Mouse (Mus musculus) CH12.LX (cell line): Measurements from ENCODE around the gene Fry. TPM values are rescaled to one million over a fixed set of nuclear protein-coding genes. Genes with fewer than 3 reads are reported as not detected.

Source experiments
- DNase-seq: peaks from one replicate; pipeline ENCODE4 v3.0.0-alpha.2; 2013; ENCODE audit errors: extremely low read depth
- H3K27ac ChIP-seq: 2 replicates; pipeline ENCODE4 v1.5.1; 2012; ENCODE audit warnings: low read depth, mild to moderate bottlenecking, control low read depth, moderate library complexity; ENCODE audit not compliant: insufficient read depth
- H3K27me3 ChIP-seq: replicated peaks from 2 replicates; pipeline ENCODE3; 2012; ENCODE audit warnings: inconsistent platforms
- H3K36me3 ChIP-seq, 2 experiments: replicated peaks in 1 of 2; 2 replicates each; pipeline versions ENCODE3 to v1.6.1; 2012; ENCODE audit warnings: inconsistent platforms in 1 of 2, low read length in 1 of 2, mild to moderate bottlenecking in 1 of 2, mixed read lengths in 1 of 2, moderate library complexity in 1 of 2; ENCODE audit not compliant: control insufficient read depth in 1 of 2, insufficient read depth in 1 of 2
- H3K4me1 ChIP-seq, 2 experiments: 2 replicates each; pipeline ENCODE4 v1.6.1; 2012; ENCODE audit warnings: inconsistent platforms in 1 of 2, moderate library complexity in 1 of 2; ENCODE audit not compliant: insufficient read depth in 2 of 2, control insufficient read depth in 1 of 2
- H3K4me2 ChIP-seq: 2 replicates; pipeline ENCODE4 v1.6.1; 2012; ENCODE audit warnings: low read depth, mild to moderate bottlenecking, control low read depth; ENCODE audit not compliant: poor library complexity, insufficient read depth, severe bottlenecking
- H3K4me3 ChIP-seq, 3 experiments: fragments of 150-350 bp in 1 of 3; sonication (generic) in 1 of 3; replicated peaks in 1 of 3; 2 replicates each; pipeline versions ENCODE3 to v1.5.1; 2011 to 2012; ENCODE audit warnings: low read depth in 2 of 3, low read length in 2 of 3, mild to moderate bottlenecking in 2 of 3, moderate library complexity in 2 of 3, control low read depth in 1 of 3, improper control_type of control experiment in 1 of 3, inconsistent platforms in 1 of 3, mixed read lengths in 1 of 3; ENCODE audit not compliant: poor library complexity in 1 of 3
- H3K79me2 ChIP-seq: replicated peaks from 2 replicates; pipeline ENCODE4 v1.6.1; 2012; ENCODE audit warnings: mild to moderate bottlenecking, moderate library complexity; ENCODE audit not compliant: control insufficient read depth, poor library complexity, insufficient read depth, severe bottlenecking; ENCODE audit errors: extremely low read depth
- H3K9ac ChIP-seq: 2 replicates; pipeline ENCODE4 v1.6.1; 2012; ENCODE audit warnings: low read depth, mild to moderate bottlenecking, control low read depth, moderate library complexity; ENCODE audit not compliant: insufficient read depth
- H3K9me3 ChIP-seq: replicated peaks from 2 replicates; pipeline ENCODE3; 2012; ENCODE audit warnings: low read length, inconsistent platforms, mixed read lengths
- CTCF ChIP-seq, 2 experiments: IDR thresholded peaks in 1 of 2; conservative IDR thresholded peaks in 1 of 2; 2 replicates each; pipeline ENCODE4 v1.5.1; 2011 to 2012; ENCODE audit warnings: low read depth in 2 of 2, low read length in 2 of 2, improper control_type of control experiment in 1 of 2, inconsistent platforms in 1 of 2, mild to moderate bottlenecking in 1 of 2, moderate library complexity in 1 of 2
- E2F4 ChIP-seq: IDR thresholded peaks from 2 replicates; pipeline ENCODE4 v1.6.1; 2011; ENCODE audit warnings: low read depth, low read length, improper control_type of control experiment; ENCODE audit not compliant: insufficient replicate concordance
- ELF1 ChIP-seq: IDR thresholded peaks from 2 replicates; pipeline ENCODE4 v1.6.1; 2014; ENCODE audit warnings: low read depth, mild to moderate bottlenecking, inconsistent platforms, low read length, improper control_type of control experiment
- EP300 ChIP-seq: IDR thresholded peaks from 2 replicates; pipeline ENCODE4 v1.6.1; 2011; ENCODE audit warnings: low read length, improper control_type of control experiment
- ETS1 ChIP-seq: conservative IDR thresholded peaks from 2 replicates; pipeline ENCODE4 v1.6.1; 2012; ENCODE audit warnings: low read depth, mild to moderate bottlenecking, inconsistent platforms, low read length, improper control_type of control experiment, moderate library complexity
- JUN ChIP-seq: IDR thresholded peaks from 2 replicates; pipeline ENCODE4 v1.6.1; 2011; ENCODE audit warnings: low read depth, mild to moderate bottlenecking, low read length, improper control_type of control experiment, moderate library complexity; ENCODE audit not compliant: insufficient read depth
- KAT2A ChIP-seq: IDR thresholded peaks from 2 replicates; pipeline ENCODE4 v1.6.1; 2012; ENCODE audit warnings: low read length, improper control_type of control experiment, inconsistent platforms; ENCODE audit not compliant: insufficient replicate concordance
- MAFK ChIP-seq: IDR thresholded peaks from 2 replicates; pipeline ENCODE4 v1.6.1; 2011; ENCODE audit warnings: low read length, improper control_type of control experiment; ENCODE audit not compliant: insufficient replicate concordance
- MAZ ChIP-seq: IDR thresholded peaks from 2 replicates; pipeline ENCODE4 v1.6.1; 2012; ENCODE audit warnings: low read depth, mild to moderate bottlenecking, inconsistent platforms, low read length, improper control_type of control experiment, moderate library complexity
- MEF2A ChIP-seq: IDR thresholded peaks from 2 replicates; pipeline ENCODE4 v1.6.1; 2014; ENCODE audit warnings: low read depth, mild to moderate bottlenecking, inconsistent platforms, low read length, improper control_type of control experiment, borderline replicate concordance
- NELFE ChIP-seq: IDR thresholded peaks from 2 replicates; pipeline ENCODE4 v1.6.1; 2011; ENCODE audit warnings: low read depth, low read length, improper control_type of control experiment
- NRF1 ChIP-seq: IDR thresholded peaks from 2 replicates; pipeline ENCODE4 v1.6.1; 2014; ENCODE audit warnings: low read depth, mild to moderate bottlenecking, inconsistent platforms, low read length, improper control_type of control experiment, moderate library complexity
- POLR2A ChIP-seq: IDR thresholded peaks from 2 replicates; pipeline ENCODE4 v1.6.1; 2011; ENCODE audit warnings: low read depth, mild to moderate bottlenecking, improper control_type of control experiment, low read length
- POLR2AphosphoS2 ChIP-seq: IDR thresholded peaks from 2 replicates; pipeline ENCODE4 v1.6.1; 2011; ENCODE audit warnings: low read depth, low read length, improper control_type of control experiment
- SIN3A ChIP-seq: IDR thresholded peaks from 2 replicates; pipeline ENCODE4 v1.6.1; 2012; ENCODE audit warnings: low read length, improper control_type of control experiment, inconsistent platforms
- TCF12 ChIP-seq: IDR thresholded peaks from 2 replicates; pipeline ENCODE4 v1.6.1; 2014; ENCODE audit warnings: low read depth, mild to moderate bottlenecking, inconsistent platforms, low read length, improper control_type of control experiment
- UBTF ChIP-seq: IDR thresholded peaks from 2 replicates; pipeline ENCODE4 v1.6.1; 2012; ENCODE audit warnings: low read depth, mild to moderate bottlenecking, inconsistent platforms, low read length, improper control_type of control experiment, moderate library complexity
- ZNF384 ChIP-seq: IDR thresholded peaks from 2 replicates; pipeline ENCODE4 v1.6.1; 2012; ENCODE audit warnings: low read depth, low read length, improper control_type of control experiment, inconsistent platforms
- dilution Hi-C: fragments of 300-500 bp; cut with MboI; formaldehyde crosslinking; loops from 2 replicates; pipeline ENCODE4 v1.14.3; 2020; ENCODE audit warnings: low sequenced_read_pairs; ENCODE audit not compliant: extremely low pct_unique_long_range_greater_than_20kb, extremely low pct_ligation_motif_present
- in situ Hi-C: fragments of 300-500 bp; cut with MboI; formaldehyde crosslinking; loops from 3 replicates; pipeline ENCODE4 v1.14.3; 2019; ENCODE audit warnings: low sequenced_read_pairs, low pct_ligation_motif_present, low pct_unique_long_range_greater_than_20kb, mixed read lengths
- polyA plus RNA-seq: library from polyadenylated mRNA; unstranded; fragments of >175 nt; gene quantifications from 2 replicates; pipeline ENCODE4 v1.2.1, GENCODE M21; 2012; ENCODE audit warnings: low read depth; ENCODE audit not compliant: insufficient read length
- total RNA-seq, 2 experiments: library from RNA; depleted of rRNA; stranded (reverse); fragments of 300-350 nt in 1 of 2; fragments of >200 nt in 1 of 2; gene quantifications; 2 replicates each; pipeline ENCODE4 v1.2.3; 2012 to 2014

Fry gene
- total and polyA plus RNA-seq, 3 experiments: 0.34 to 0.80 (median 0.34) TPM

DNA sequence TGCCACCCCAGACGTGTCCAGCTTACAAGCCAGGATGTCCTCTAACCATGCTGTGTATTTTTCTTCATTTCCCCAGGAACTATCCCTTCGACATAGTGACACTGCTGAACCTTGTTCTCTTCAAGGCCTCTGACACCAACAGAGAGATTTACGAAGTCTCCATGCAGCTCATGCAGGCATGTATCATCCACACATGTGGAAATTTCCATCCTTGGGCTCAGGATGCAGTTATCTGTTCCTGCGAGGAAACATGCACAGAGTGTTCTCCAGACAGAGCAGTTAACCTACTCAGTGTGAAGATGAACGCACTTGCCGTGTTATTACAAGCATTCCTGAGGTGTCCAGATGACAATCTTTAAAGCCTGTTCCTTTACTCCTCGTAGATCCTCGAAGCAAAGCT, 286.4 kb downstream of the Fry start:
- in situ Hi-C loops (no loop called here), dilution Hi-C loops (no loop called here)
- Histone ChIP-seq H3K79me2 (no peaks in the 10 kb centered on the region), H3K4me3 (no peak overlapping the region), H3K36me3 (no peaks in the 10 kb centered on the region), H3K4me2 (no peak overlapping the region), H3K4me1 (no peaks in the 10 kb centered on the region), H3K27ac (no peak overlapping the region), H3K9me3 (peaks cover 28% of the 10 kb centered on the region), H3K9ac (no peak overlapping the region), H3K27me3 (no peaks in the 10 kb centered on the region)
- TF ChIP-seq CTCF (conservative IDR thresholded peaks at IDR 0.05 in 1 of 2, IDR thresholded peaks at IDR 0.05 in 1 of 2; ENCODE audit: low read depth in 2 of 2, low read length in 2 of 2) (no peak), SIN3A (no peak), UBTF (no peak), POLR2A (no peak), NELFE (no peak), MAZ (no peak), NRF1 (no peak), EP300 (no peak), MAFK (no peak), ELF1 (no peak), E2F4 (no peak), POLR2AphosphoS2 (no peak), ETS1 (no peak)
- DNase-seq: no peak

- H3K79me2 ChIP-seq: no peaks in the 10 kb centered on the region
- H3K27ac ChIP-seq: no peak overlapping the region
- no peak for DNase-seq
- dilution Hi-C loops: no loop called here
- in situ Hi-C loops: no loop called here
- H3K9ac ChIP-seq: no peak overlapping the region
- no peak overlapping the region for H3K4me3 ChIP-seq
- H3K4me2 ChIP-seq: no peak overlapping the region
- no peaks in the 10 kb centered on the region for H3K4me1 ChIP-seq
- H3K36me3 ChIP-seq: no peaks in the 10 kb centered on the region
- peaks cover 23% of the 10 kb centered on the region for H3K9me3 ChIP-seq
- no peaks in the 10 kb centered on the region for H3K27me3 ChIP-seq
- TF ChIP-seq KAT2A (no peak), MEF2A (no peak), ETS1 (no peak), E2F4 (no peak), JUN (no peak), ZNF384 (no peak), POLR2AphosphoS2 (no peak), TCF12 (no peak)
Observed at GRCm38 (mm10) chr5:150408979-150409378, 290.5 kb downstream of the Fry start.
